Mouse (Mus musculus) hindbrain, embryonic 16.5 days (tissue): ENCODE data around the gene Fbxo28. TPM values are rescaled to one million over a fixed set of nuclear protein-coding genes. Genes with fewer than 3 reads are reported as not detected.

Experiments
- ATAC-seq: fragments of 200-750 bp; cut with Nextera tagmentation; 2 replicates; pipeline ENCODE4 v1.8.0; 2017; ENCODE audit warnings: moderate TSS enrichment, moderate library complexity
- H3K27ac ChIP-seq: fragments of 300-500 bp; sonication (generic); 2 replicates; pipeline ENCODE4 v1.5.1; 2014; ENCODE audit warnings: low read depth, mild to moderate bottlenecking, control low read depth, low read length, moderate library complexity
- H3K27me3 ChIP-seq: fragments of 300-500 bp; sonication (generic); replicated peaks from 2 replicates; pipeline ENCODE4 v1.6.1; 2014; ENCODE audit warnings: low read length; ENCODE audit not compliant: control insufficient read depth, insufficient read depth
- H3K36me3 ChIP-seq: fragments of 300-500 bp; sonication (generic); 2 replicates; pipeline ENCODE4 v1.6.1; 2014; ENCODE audit warnings: mild to moderate bottlenecking, low read length, moderate library complexity, mixed read lengths; ENCODE audit not compliant: control insufficient read depth, insufficient read depth
- H3K4me1 ChIP-seq: fragments of 300-500 bp; sonication (generic); 2 replicates; pipeline ENCODE4 v1.6.1; 2014; ENCODE audit warnings: low read depth, low read length; ENCODE audit not compliant: control insufficient read depth, insufficient read depth
- H3K4me2 ChIP-seq: fragments of 300-500 bp; sonication (generic); 2 replicates; pipeline ENCODE4 v1.6.1; 2014; ENCODE audit warnings: mild to moderate bottlenecking, low read length, control low read depth, moderate library complexity
- H3K4me3 ChIP-seq: fragments of 300-500 bp; sonication (generic); 2 replicates; pipeline ENCODE4 v1.5.1; 2014; ENCODE audit warnings: mild to moderate bottlenecking, low read length, control low read depth, moderate library complexity
- H3K9ac ChIP-seq: fragments of 300-500 bp; sonication (generic); 2 replicates; pipeline ENCODE4 v1.6.1; 2014; ENCODE audit warnings: low read depth, mild to moderate bottlenecking, control low read depth, low read length, moderate library complexity
- H3K9me3 ChIP-seq: fragments of 300-500 bp; sonication (generic); 2 replicates; pipeline ENCODE4 v1.6.1; 2014; ENCODE audit warnings: mild to moderate bottlenecking, low read length, moderate library complexity; ENCODE audit not compliant: control insufficient read depth
- WGBS: fragments of 180-500 bp; shearing (Covaris S2); extraction: QIAGEN DNeasy Blood & Tissue Kit; methylation state at CpG from one replicate; pipeline ENCODE4 v1.1.7; 2014; 5-methylcytosine and 5-hydroxymethylcytosine counted together
- polyA plus RNA-seq: library from polyadenylated mRNA; unstranded; fragments of >200 nt; fragmentation: Nextera tagmentation; extraction: Ambion mirVana; gene quantifications from 2 replicates; pipeline ENCODE4 v1.2.1, GENCODE M21; 2015

Fbxo28 gene
- polyA plus RNA-seq, 1 experiment from 2014 or later = 20.6 TPM

GRCm38 (mm10) chr1:182354504-182355147 is 13.2 kb upstream of the Fbxo28 start:
- Histone ChIP-seq H3K9ac (no peak overlapping the region), H3K4me3 (no peak overlapping the region), H3K9me3 (no peaks in the 10 kb centered on the region), H3K27ac (no peak overlapping the region), H3K4me2 (no peak overlapping the region), H3K36me3 (no peaks in the 10 kb centered on the region), H3K4me1 (no peaks in the 10 kb centered on the region), H3K27me3 (no peaks in the 10 kb centered on the region)
- ATAC-seq = no peak
- WGBS = 79% methylated on average over 11 of the region's 11 CpGs

- WGBS = 93% methylated on average over 6 of the region's 6 CpGs
- no peak for ATAC-seq
- Histone ChIP-seq H3K4me3 (no peak overlapping the region), H3K4me2 (no peak overlapping the region), H3K9me3 (peaks cover 6% of the 10 kb centered on the region), H3K27me3 (no peaks in the 10 kb centered on the region), H3K9ac (no peak overlapping the region), H3K4me1 (no peaks in the 10 kb centered on the region), H3K36me3 (no peaks in the 10 kb centered on the region), H3K27ac (no peak overlapping the region)
Observed at GRCm38 (mm10) chr1:182349557-182349956, 8.1 kb upstream of the Fbxo28 start.

- Histone ChIP-seq H3K4me3 (no peak overlapping the region), H3K9me3 (peaks cover 6% of the 10 kb centered on the region), H3K4me2 (no peak overlapping the region), H3K36me3 (no peaks in the 10 kb centered on the region), H3K9ac (no peak overlapping the region), H3K4me1 (no peaks in the 10 kb centered on the region), H3K27me3 (no peaks in the 10 kb centered on the region), H3K27ac (no peak overlapping the region)
- WGBS = 84% methylated on average over 5 of the region's 5 CpGs
- ATAC-seq = no peak
Observed at GRCm38 (mm10) chr1:182346491-182346890, 5.1 kb upstream of the Fbxo28 start.

- peaks cover 6% of the 10 kb centered on the region for H3K9me3 ChIP-seq
- no peak overlapping the region for H3K4me3 ChIP-seq
- no peak overlapping the region for H3K27ac ChIP-seq
- no peaks in the 10 kb centered on the region for H3K36me3 ChIP-seq
- no peak for ATAC-seq
- no peak overlapping the region for H3K4me2 ChIP-seq
- no peak overlapping the region for H3K9ac ChIP-seq
- H3K4me1 ChIP-seq = no peaks in the 10 kb centered on the region
- 74% methylated on average over 2 of the region's 2 CpGs for WGBS
- no peaks in the 10 kb centered on the region for H3K27me3 ChIP-seq
Observed at GRCm38 (mm10) chr1:182345857-182346256, 4.4 kb upstream of the Fbxo28 start.

GRCm38 (mm10) chr1:182341993-182342392 is 564 bp upstream of the Fbxo28 start:
- Histone ChIP-seq H3K4me2 (peak overlapping the region; percentile 84), H3K4me3 (peak overlapping the region; percentile 100), H3K9ac (peak overlapping the region; percentile 98), H3K27ac (peak overlapping the region; percentile 93), H3K27me3 (no peaks in the 10 kb centered on the region), H3K9me3 (no peaks in the 10 kb centered on the region), H3K36me3 (no peaks in the 10 kb centered on the region), H3K4me1 (peaks cover 23% of the 10 kb centered on the region)
- 43% methylated on average over 6 of the region's 6 CpGs for WGBS
- no peak; the same call in 1 of the 2 replicates for ATAC-seq

- H3K4me3 ChIP-seq = peak overlapping the region; percentile 100
- H3K9me3 ChIP-seq = no peaks in the 10 kb centered on the region
- H3K36me3 ChIP-seq = no peaks in the 10 kb centered on the region
- no peak for ATAC-seq
- H3K4me2 ChIP-seq = peak overlapping the region; percentile 84
- peaks cover 23% of the 10 kb centered on the region for H3K4me1 ChIP-seq
- WGBS = 22% methylated on average over 7 of the region's 7 CpGs
- H3K9ac ChIP-seq = peak overlapping the region; percentile 98
- H3K27me3 ChIP-seq = no peaks in the 10 kb centered on the region
- H3K27ac ChIP-seq = no peak overlapping the region
Observed at GRCm38 (mm10) chr1:182340281-182340680, 1.1 kb downstream of the Fbxo28 start.

GRCm38 (mm10) chr1:182338961-182339565 is 2.4 kb downstream of the Fbxo28 start:
- Histone ChIP-seq H3K9ac (peak overlapping the region; percentile 18; the same call in 1 of the 2 replicates), H3K27me3 (no peaks in the 10 kb centered on the region), H3K4me1 (peaks cover 23% of the 10 kb centered on the region), H3K9me3 (no peaks in the 10 kb centered on the region), H3K4me3 (peak overlapping the region; percentile 100), H3K4me2 (peak overlapping the region; percentile 84), H3K27ac (no peak overlapping the region), H3K36me3 (no peaks in the 10 kb centered on the region)
- 44% methylated on average over 7 of the region's 7 CpGs for WGBS
- no peak for ATAC-seq

GRCm38 (mm10) chr1:182333766-182334437 is 7.5 kb downstream of the Fbxo28 start:
- Histone ChIP-seq H3K4me2 (no peak overlapping the region), H3K27me3 (no peaks in the 10 kb centered on the region), H3K9ac (no peak overlapping the region), H3K4me1 (peaks cover 11% of the 10 kb centered on the region), H3K27ac (no peak overlapping the region), H3K4me3 (no peak overlapping the region), H3K36me3 (peaks cover 3% of the 10 kb centered on the region; the same call in 1 of the 2 replicates), H3K9me3 (no peaks in the 10 kb centered on the region)
- ATAC-seq = no peak
- WGBS = 93% methylated on average over 7 of the region's 7 CpGs
